Mouse (Mus musculus) brain, embryonic 18.5 days (tissue): ENCODE measurements around the gene Prdx5.

Experiments used
- DNase-seq: peaks from one replicate; pipeline ENCODE4 v3.0.0-alpha.2; 2012; ENCODE audit warnings: low read depth, low spot score

Gene Prdx5

DNA sequence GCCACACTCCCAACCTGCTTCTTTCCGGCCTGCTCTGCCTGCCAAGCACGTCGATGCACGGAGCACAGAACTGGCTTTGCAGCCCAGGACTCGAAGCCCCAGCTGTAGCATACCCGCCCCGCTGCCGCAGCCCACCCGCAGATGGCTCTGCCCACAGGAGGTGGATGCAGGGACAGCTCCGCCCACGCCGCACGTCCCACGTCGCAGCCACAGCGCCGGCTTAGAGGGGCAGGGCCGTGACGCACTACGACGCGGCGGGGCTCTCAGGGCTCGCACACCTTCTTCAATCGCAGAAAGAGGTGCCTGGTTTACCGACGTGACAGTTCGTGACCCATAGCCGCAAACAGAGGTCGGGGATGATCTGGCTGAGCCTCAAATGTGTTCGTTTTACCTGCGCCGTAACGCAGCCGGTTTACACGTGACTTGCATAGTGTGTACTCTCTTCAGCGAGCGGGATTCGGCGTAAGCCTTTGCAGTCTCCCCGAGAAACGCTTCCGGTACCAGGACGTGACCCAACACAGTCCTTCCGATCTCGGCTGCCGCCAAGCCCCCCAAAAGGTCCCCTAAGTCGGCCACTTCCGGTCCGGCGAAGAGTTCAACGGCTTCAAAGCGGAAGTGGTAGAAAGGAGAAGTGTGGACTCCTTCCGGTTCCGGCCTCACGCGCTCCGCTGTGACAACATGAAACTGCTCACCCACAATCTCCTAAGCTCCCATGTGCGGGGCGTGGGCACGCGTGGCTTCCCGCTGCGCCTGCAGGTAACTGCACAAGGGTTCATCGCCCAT lies at the start of gene Prdx5, which contains the start of gene Trmt112:
Gene Prdx5, minus strand, starts transcription at position 600 of the 783 bp plus-strand sequence.
Gene Trmt112, plus strand, starts transcription at position 192 of the 783 bp plus-strand sequence.
- peak; percentile 94 for DNase-seq

DNA sequence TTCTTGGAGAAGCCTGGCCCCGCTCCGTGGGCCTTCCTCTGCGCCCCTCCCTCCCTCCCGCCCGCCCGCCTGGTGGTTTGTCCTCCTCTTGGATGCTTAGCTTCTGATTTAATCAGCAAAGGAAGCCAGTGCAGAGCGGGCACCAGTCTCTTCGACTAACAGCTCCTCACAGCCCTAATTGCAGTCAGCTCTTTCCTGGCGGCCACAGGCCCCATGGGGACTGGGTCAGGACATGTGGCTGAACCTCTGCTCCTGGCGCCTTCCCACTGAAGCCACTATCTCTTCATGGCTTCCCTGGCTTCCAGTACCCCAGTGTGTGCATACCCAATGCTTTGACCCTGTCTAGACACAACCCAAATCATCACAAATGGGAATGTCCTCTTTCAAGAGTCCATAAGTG lies 46.6 kb upstream of the Prdx5 start:
- DNase-seq = no peak

GRCm38 (mm10) chr19:6955424-6955823 lies 45.5 kb upstream of the Prdx5 start:
- DNase-seq = no peak

DNA sequence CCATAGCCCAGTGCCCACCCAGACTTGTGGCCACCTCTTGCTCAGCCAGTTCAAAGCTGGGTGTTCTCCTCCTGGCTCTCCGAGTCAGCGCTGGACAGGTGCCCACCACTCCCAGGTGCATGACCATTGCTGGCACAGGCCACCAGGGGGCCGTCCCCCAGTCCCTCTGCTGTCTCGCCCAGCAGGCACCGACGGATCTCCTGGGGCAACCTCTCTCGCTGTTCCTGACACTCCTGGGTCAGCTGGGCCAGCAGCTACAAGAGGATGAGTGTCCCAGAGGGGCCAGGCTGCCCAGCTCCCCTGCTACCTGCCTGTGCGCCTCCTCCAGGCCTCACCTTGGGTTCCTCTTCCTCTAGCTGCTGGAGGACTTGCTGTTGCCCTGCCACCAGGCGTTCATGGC lies 44.1 kb upstream of the Prdx5 start:
- no peak for DNase-seq

DNA sequence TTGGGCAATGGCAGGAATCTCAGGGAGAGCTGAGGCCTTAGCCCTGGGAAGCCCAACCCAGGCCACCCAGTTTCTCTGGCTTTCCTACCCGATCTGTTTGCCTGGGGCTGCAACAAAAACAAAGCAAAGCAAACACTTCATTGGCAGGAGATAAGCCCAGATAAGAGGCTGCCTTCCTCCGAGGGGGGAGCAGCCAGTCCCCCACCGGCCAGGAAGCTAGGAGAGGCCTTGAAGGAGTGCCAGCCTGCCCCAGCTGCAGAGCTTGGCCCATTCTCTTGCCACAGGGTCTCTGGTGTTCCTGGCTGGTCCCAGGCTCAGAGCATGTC lies 42.8 kb upstream of the Prdx5 start:
- DNase-seq = no peak

- no peak for DNase-seq
Measured at GRCm38 (mm10) chr19:6951994-6952711, 42.2 kb upstream of the Prdx5 start.

DNA sequence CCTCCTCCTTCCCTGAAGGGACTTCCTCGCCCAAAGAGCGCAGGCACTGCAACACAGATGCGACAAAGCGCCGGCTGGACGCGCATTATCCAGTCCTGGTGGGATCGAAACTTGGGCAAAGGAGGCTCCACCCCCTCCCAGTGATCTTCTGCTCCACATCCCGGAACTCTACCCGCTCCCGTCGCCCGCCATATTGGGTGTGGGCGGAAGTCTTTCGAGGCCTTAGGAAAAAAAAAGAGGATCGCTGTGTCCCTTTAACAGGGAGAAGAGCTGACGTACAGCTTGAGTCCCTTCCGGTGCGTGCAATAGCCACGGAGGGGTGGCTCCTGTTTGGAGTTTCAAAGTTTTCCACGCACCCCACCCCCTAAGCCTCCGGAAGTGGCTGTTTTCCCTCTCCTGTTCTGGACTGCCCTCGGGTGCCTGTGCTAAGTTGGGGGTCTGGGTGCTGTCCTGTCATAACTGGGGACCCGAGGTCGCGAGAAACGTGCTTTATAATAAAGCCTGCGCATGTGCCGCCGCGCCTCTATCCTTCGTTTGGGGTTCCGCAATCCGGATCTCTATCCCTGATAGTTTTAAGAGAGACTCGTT lies 41.6 kb upstream of the Prdx5 start:
- DNase-seq = peak; percentile 86

- peak; percentile 66 for DNase-seq
Measured at GRCm38 (mm10) chr19:6950613-6951153, 40.8 kb upstream of the Prdx5 start.

- no peak for DNase-seq
Measured at GRCm38 (mm10) chr19:6949951-6950350, 40.0 kb upstream of the Prdx5 start.

GRCm38 (mm10) chr19:6949532-6949931 lies 39.6 kb upstream of the Prdx5 start:
- DNase-seq = no peak

- no peak for DNase-seq
Measured at GRCm38 (mm10) chr19:6948186-6948585, 38.3 kb upstream of the Prdx5 start.

GRCm38 (mm10) chr19:6947742-6948141 lies 37.8 kb upstream of the Prdx5 start:
- DNase-seq = no peak

- DNase-seq = no peak
Measured at GRCm38 (mm10) chr19:6943709-6944108, 33.8 kb upstream of the Prdx5 start.

DNA sequence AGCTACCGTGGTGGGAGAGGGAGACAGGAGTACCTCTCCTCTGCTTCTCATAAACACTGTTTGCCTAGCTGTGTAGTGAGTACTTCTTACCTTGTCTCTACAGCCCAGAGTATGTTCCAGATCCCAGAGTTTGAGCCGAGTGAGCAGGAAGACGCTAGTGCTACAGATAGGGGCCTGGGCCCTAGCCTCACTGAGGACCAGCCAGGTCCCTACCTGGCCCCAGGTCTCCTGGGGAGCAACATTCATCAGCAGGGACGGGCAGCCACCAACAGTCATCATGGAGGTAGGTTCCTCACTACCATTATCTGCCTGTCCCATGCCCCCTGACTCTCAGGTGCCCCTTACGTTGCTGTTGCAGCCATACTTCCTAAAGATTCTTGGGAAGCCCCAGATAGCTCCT lies 32.9 kb upstream of the Prdx5 start:
- DNase-seq = no peak

GRCm38 (mm10) chr19:6942249-6942691 lies 32.4 kb upstream of the Prdx5 start, which contains the start of gene Gpr137:
Gene Gpr137 (minus strand): TSS chr19:6942480.
- peak; percentile 78 for DNase-seq

- peak; percentile 89 for DNase-seq
Measured at GRCm38 (mm10) chr19:6941372-6942248, 31.7 kb upstream of the Prdx5 start, which contains the start of gene Bad. Gene Bad (plus strand): TSS chr19:6941861.

- DNase-seq = no peak
Measured at GRCm38 (mm10) chr19:6940396-6941351, 30.8 kb upstream of the Prdx5 start.

GRCm38 (mm10) chr19:6939106-6940002 lies 29.4 kb upstream of the Prdx5 start:
- DNase-seq = no peak
